Mouse (Mus musculus) layer of hippocampus, adult 18-20 months (tissue): ENCODE data around the gene Nppc. TPM values are rescaled to one million over a fixed set of nuclear protein-coding genes. Genes with fewer than 3 reads are reported as not detected.

ENCODE experiments used
- DNase-seq, 2 experiments: peaks; one replicate each; pipeline ENCODE4 v3.0.0; 2022; ENCODE audit warnings: low spot score in 2 of 2
- long read RNA-seq: library from polyadenylated mRNA; stranded (forward); transcript quantifications from one replicate; pipeline ENCODE4 v2.0.0, GENCODE M21; 2021
- total RNA-seq, 2 experiments: library from RNA; stranded (reverse); gene quantifications; 2 replicates each; pipeline ENCODE4 v1.2.3; 2021

Nppc gene
- 1 to 10 TPM; 7.7 to 9.9 TPM for total RNA-seq
- long read RNA-seq, partial matches to known transcripts = 0 of 4 reads
- long read RNA-seq, other reads (novel, unspliced or antisense) = 0 of 4 reads

- DNase-seq = peak; percentile 76 to 87
Observed at GRCm38 (mm10) chr1:86670279-86671038, at the start of gene Nppc. Nppc (minus strand) TSS chr1:86670571.

GRCm38 (mm10) chr1:86719391-86719790, 49.0 kb upstream of the Nppc start:
- no peak for DNase-seq

DNA sequence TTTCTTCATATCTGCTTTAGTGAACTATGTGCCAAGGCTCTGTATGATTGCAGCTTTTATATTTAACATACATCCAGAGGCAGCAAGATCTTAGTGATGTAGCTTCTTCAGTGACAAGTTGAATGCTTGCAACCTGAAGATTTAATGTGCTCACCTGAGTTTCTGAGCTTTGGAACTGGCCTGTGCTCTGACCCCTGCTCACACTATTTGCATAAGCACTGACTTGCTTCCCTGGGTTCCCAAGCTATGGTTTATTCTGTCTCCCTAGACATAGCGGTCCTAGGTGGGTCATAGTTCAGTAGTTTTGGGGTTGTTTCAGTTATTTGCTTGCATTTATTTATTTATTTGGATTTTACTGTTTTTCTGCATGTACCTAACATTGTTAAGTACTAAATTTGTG, 47.8 kb upstream of the Nppc start:
- no peak for DNase-seq

- DNase-seq = no peak
Observed at GRCm38 (mm10) chr1:86713054-86713453, 42.7 kb upstream of the Nppc start.

DNA sequence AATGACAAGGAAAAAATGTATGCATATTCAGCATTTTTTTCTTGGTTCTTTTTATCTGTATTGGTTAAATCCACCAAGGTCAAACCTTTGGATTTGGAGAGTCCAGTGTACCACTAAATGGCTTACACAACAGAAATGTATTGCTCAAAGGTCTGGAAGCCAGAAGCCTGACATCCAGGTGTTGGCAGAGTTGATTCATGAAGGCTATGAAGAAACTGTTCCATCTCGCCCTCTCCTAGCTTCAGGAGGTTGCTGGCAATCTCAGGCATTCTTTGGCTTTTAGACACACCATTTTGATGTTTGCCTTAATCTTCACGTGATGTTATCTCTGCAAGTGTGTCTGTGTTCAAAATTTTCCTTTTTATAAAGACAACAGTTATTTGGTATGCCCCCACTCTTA, 41.7 kb upstream of the Nppc start:
- DNase-seq = no peak

- no peak for DNase-seq
Observed at GRCm38 (mm10) chr1:86709546-86709945, 39.2 kb upstream of the Nppc start.

DNA sequence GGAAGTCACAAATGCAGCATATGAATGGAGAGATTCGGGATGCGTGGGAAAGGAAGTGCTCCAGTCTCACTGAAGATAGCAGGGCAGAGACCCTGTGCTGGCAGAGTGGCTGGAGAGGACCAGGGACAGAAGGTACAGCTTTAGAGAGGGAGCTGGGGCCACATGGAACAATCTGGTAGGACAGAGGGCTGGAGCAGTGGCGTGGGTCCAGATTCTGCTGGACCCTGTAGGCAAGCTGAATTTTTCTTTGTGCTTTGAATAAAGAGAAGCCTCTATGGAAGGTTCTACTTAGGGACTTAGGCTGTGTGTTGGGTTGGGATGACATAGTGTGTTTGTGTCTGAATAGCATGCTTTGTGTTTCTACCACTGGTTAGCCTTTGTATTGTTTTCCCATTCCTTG, 35.1 kb upstream of the Nppc start:
- DNase-seq = peak in 1 of 2 experiments; percentile 27

DNA sequence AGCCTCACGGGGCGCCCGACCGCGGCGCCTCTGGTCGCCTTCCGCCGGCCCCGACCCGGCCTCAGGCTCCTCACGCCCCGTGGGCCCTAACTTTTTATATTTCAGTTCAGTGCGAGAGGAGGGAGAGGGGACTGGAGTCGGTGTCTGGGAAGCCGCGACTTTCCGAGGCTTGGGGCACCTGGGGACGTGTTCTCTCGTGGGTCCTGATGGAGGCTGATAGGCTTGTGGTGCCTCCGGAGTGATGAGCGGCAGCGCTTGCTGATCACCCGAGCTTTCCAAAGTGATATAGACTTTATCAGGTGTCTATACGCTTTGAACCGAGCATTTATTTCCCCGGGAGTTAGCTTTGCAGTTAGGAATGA, 33.6 kb upstream of the Nppc start:
- DNase-seq = no peak

DNA sequence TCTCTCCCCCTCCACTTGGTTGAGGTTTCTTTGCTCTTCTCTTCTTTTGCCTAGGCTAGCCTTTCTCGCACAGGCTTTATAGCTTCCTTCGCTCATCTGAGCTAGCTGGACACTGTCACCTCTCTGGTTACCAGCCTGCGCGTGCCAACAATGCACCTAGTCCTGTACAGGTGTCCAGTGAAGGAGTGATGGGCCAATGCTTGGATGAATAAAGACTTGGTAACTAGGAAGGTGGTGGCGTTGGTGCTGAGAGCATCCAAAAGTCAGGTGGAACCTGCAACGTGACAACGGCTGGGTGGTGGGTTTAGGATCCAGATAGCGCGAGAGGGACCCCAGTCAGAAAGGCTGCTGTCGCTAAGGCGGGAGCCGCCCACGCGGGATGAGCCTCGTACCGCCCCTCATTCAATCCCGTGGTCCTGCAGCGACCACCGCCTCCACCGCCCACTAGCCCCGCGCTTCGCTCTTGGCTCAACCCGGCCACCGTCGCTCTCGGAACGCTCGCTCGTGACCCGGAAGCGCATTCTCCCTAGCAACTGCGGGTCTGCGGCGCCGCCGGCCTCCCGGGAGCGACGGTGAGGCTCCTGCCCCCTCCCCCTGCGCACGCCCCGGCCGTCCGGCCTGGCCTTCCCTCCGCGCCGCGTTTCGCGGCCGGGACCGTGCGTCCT, 33.1 kb upstream of the Nppc start, which contains the start of gene Dis3l2:
Gene Dis3l2 (plus strand): TSS at position 509 of the 665 bp plus-strand sequence.
- DNase-seq = peak; percentile 84 to 92

- DNase-seq = no peak
Observed at GRCm38 (mm10) chr1:86700367-86700766, 30.0 kb upstream of the Nppc start.

GRCm38 (mm10) chr1:86699346-86700136, 29.2 kb upstream of the Nppc start:
- no peak for DNase-seq

DNA sequence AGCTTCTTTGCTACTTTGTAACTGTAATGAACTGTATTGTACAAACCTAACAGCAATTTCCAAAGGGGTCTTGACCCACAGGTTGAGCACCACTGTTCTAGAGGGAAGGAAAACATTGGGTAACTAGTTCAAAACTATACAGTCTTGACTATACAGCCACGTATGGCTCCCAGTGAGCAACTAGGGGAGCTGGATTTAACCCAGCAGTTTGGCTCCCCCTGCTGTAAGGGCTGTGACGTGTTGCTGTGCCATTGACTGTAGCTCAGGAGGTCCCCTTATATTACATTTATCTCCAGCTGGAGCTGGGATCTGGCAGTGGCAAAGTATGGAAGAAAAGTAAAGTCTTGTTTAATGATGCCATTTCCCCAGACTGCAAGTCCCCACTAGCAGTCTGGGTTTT, 28.4 kb upstream of the Nppc start:
- no peak for DNase-seq

GRCm38 (mm10) chr1:86696948-86697347, 26.6 kb upstream of the Nppc start:
- no peak for DNase-seq

- no peak for DNase-seq
Observed at GRCm38 (mm10) chr1:86691027-86691426, 20.7 kb upstream of the Nppc start.

DNA sequence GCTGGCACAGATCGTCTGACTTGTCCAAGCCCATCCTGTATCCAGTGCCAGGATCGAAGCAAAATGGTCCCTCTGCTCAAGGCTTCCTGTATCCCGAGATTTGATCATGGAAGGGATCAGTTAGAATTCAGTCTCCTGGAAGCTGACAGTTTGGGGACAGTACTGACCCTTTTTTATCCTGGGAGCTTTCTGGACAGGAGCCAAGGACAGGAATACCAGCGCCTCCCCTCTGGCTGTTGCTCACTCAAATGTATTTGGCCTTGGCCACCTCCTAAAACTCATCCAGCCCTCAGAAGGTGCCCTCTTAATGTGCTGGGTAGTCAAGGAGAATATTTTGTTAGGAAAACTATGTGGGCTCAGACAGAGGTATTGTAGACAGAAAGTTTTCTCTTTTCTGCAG, 16.9 kb upstream of the Nppc start:
- no peak for DNase-seq

- DNase-seq = no peak
Observed at GRCm38 (mm10) chr1:86678667-86679066, 8.3 kb upstream of the Nppc start.

GRCm38 (mm10) chr1:86677624-86678023, 7.3 kb upstream of the Nppc start:
- DNase-seq = no peak

- no peak for DNase-seq
Observed at GRCm38 (mm10) chr1:86675126-86675525, 4.8 kb upstream of the Nppc start.

DNA sequence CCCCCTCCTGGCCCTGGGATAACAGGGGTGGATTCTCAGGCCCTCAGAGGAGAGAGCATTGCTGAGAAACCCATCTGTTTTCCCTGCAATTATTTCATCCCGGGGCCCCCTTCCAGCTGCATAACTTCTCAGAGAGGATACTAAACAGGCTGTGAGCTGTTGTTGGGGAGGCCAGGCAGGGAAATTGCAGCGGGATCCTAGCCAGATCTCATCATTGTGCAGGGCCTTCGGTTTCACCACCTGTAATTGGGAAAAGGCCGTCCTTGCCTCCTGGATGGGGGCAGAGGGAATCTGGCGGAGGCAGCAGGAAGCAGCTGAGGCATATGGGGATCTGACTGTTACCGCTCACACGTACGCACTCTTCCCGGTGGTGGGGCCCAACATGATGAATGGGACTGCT, 4.0 kb upstream of the Nppc start:
- DNase-seq = peak; percentile 16 to 44

GRCm38 (mm10) chr1:86669552-86670273, 658 bp downstream of the Nppc start:
- peak; percentile 30 to 79 for DNase-seq

DNA sequence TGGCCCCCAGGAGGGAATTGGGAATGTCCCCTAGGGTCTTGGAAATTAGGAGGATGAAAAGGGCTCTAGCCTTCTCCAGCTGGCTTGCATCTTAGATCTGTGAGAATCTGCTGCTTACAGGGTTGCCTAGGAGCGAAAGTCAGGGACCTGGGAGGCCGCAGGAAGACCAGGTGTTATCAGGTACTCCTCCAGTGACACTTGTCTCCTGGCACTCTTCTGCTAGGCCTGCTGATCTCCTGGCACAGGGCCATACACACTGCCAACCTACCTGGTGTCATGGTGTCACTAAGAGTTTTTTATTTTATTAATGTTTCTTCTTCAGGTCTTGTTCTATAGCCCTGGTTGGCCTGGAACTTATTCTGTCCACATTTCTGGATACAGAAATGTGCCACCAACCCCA, 5.3 kb downstream of the Nppc start:
- DNase-seq = no peak
